Mouse (Mus musculus): ENCODE measurements at regions not wholly inside any gene's neighbourhood (a gene's known extent, or its start where the extent isn't known, plus 50 kb on each side); places are given as distances from the start of the nearest gene placed in this dataset.

- no peak for DNase-seq (ENCODE audit: low spot score)
These were observed 108.6 kb upstream of the Peli1 start for GRCm38 (mm10) chr11:20982500-20982899.

- no peak for DNase-seq (ENCODE audit: low spot score)
These were observed 105.9 kb upstream of the Peli1 start for GRCm38 (mm10) chr11:20985069-20985759.

GRCm38 (mm10) chr11:20985771-20986170 is 105.3 kb upstream of the Peli1 start:
- no peak for DNase-seq (ENCODE audit: low spot score)

- DNase-seq (ENCODE audit: low spot score), result no peak
These were observed 103.8 kb upstream of the Peli1 start for GRCm38 (mm10) chr11:20987171-20987815.

- DNase-seq (ENCODE audit: low spot score), result no peak
These were observed 103.2 kb upstream of the Peli1 start for GRCm38 (mm10) chr11:20987841-20988251.

- no peak for DNase-seq (ENCODE audit: low spot score)
These were observed 102.2 kb upstream of the Peli1 start for GRCm38 (mm10) chr11:20988871-20989270.

- DNase-seq (ENCODE audit: low spot score), result no peak
These were observed 97.5 kb upstream of the Peli1 start for GRCm38 (mm10) chr11:20993580-20993979.

- no peak for DNase-seq (ENCODE audit: low spot score)
These were observed 89.7 kb upstream of the Peli1 start for GRCm38 (mm10) chr11:21001400-21001799.

- DNase-seq (ENCODE audit: low spot score), result no peak
These were observed 83.9 kb upstream of the Peli1 start for GRCm38 (mm10) chr11:21007222-21007621.

GRCm38 (mm10) chr11:21009505-21009904 is 81.6 kb upstream of the Peli1 start:
- DNase-seq (ENCODE audit: low spot score), result no peak

GRCm38 (mm10) chr11:21010867-21011266 is 80.2 kb upstream of the Peli1 start:
- DNase-seq (ENCODE audit: low spot score), result no peak

- DNase-seq (ENCODE audit: low spot score), result peak; percentile 48
These were observed 76.8 kb upstream of the Peli1 start for GRCm38 (mm10) chr11:21014250-21014649.

GRCm38 (mm10) chr11:21015536-21015935 is 75.6 kb upstream of the Peli1 start:
- peak; percentile 71 for DNase-seq (ENCODE audit: low spot score)

- DNase-seq (ENCODE audit: low spot score), result no peak
These were observed 74.9 kb upstream of the Peli1 start for GRCm38 (mm10) chr11:21016133-21016746.

GRCm38 (mm10) chr11:21016791-21017329 is 74.2 kb upstream of the Peli1 start:
- no peak for DNase-seq (ENCODE audit: low spot score)

GRCm38 (mm10) chr11:21019829-21020228 is 71.3 kb upstream of the Peli1 start:
- no peak for DNase-seq (ENCODE audit: low spot score)

GRCm38 (mm10) chr11:21024111-21024510 is 67.0 kb upstream of the Peli1 start:
- DNase-seq (ENCODE audit: low spot score), result peak; percentile 44

GRCm38 (mm10) chr11:21024521-21024920 is 66.6 kb upstream of the Peli1 start:
- peak; percentile 37 for DNase-seq (ENCODE audit: low spot score)

GRCm38 (mm10) chr11:21027299-21027698 is 63.8 kb upstream of the Peli1 start:
- no peak for DNase-seq (ENCODE audit: low spot score)

- no peak for DNase-seq (ENCODE audit: low spot score)
These were observed 60.7 kb upstream of the Peli1 start for GRCm38 (mm10) chr11:21030362-21030761.

GRCm38 (mm10) chr11:21031816-21032215 is 59.3 kb upstream of the Peli1 start:
- DNase-seq (ENCODE audit: low spot score), result no peak

- no peak for DNase-seq (ENCODE audit: low spot score)
These were observed 57.8 kb upstream of the Peli1 start for GRCm38 (mm10) chr11:21033234-21033822.

Measured in heart, adult 8-10 months (tissue).